Mouse (Mus musculus) lung, adult 2 months (tissue): ENCODE measurements around the gene 1700042G07Rik.

Source experiments
- CTCF ChIP-seq: fragments of 200-500 bp; IDR thresholded peaks from 2 replicates; pipeline ENCODE4 v1.5.1; 2011; ENCODE audit warnings: mild to moderate bottlenecking, low read length, control low read depth; ENCODE audit not compliant: insufficient read depth
- POLR2A ChIP-seq: fragments of 200-500 bp; IDR thresholded peaks from 2 replicates; pipeline ENCODE4 v1.6.1; 2011; ENCODE audit warnings: low read depth, mild to moderate bottlenecking, control low read depth, low read length, borderline replicate concordance; ENCODE audit errors: extremely low read depth

- no peak for TF ChIP-seq CTCF
- TF ChIP-seq POLR2A = no peak
These were observed 45.2 kb upstream of the 1700042G07Rik start for GRCm38 (mm10) chr4:116127956-116128355.
